Mouse (Mus musculus) midbrain, embryonic 11.5 days (tissue): ENCODE results near the gene Pdlim7. TPM values are rescaled to one million over a fixed set of nuclear protein-coding genes. Genes with fewer than 3 reads are reported as not detected.
A peak's percentile ranks its signal among the peaks of the same experiment; 100 is the strongest.

Source experiments
- ATAC-seq: fragments of 200-750 bp; cut with Nextera tagmentation; 2 replicates; pipeline ENCODE4 v1.8.0; 2017; ENCODE audit warnings: moderate TSS enrichment, moderate library complexity; ENCODE audit not compliant: low FRiP score
- DNase-seq: peaks from one replicate; pipeline ENCODE4 v3.0.0; 2015; ENCODE audit warnings: low spot score; ENCODE audit errors: missing footprints
- H3K27ac ChIP-seq: fragments of 300-500 bp; sonication (generic); 2 replicates; pipeline ENCODE4 v1.5.1; 2014; ENCODE audit warnings: low read depth, low read length
- H3K27me3 ChIP-seq: fragments of 300-500 bp; sonication (generic); 2 replicates; pipeline ENCODE4 v1.6.1; 2014; ENCODE audit warnings: mild to moderate bottlenecking, low read length, moderate library complexity, mixed read lengths; ENCODE audit not compliant: control insufficient read depth, insufficient read depth
- H3K36me3 ChIP-seq: fragments of 300-500 bp; sonication (generic); 2 replicates; pipeline ENCODE4 v1.6.1; 2014; ENCODE audit warnings: mild to moderate bottlenecking, low read length, moderate library complexity, mixed read lengths; ENCODE audit not compliant: control insufficient read depth, insufficient read depth
- H3K4me1 ChIP-seq: fragments of 300-500 bp; sonication (generic); 2 replicates; pipeline ENCODE4 v1.6.1; 2014; ENCODE audit warnings: low read length; ENCODE audit not compliant: control insufficient read depth, insufficient read depth
- H3K4me2 ChIP-seq: fragments of 300-500 bp; sonication (generic); 2 replicates; pipeline ENCODE4 v1.6.1; 2014; ENCODE audit warnings: mild to moderate bottlenecking, moderate library complexity
- H3K4me3 ChIP-seq: fragments of 300-500 bp; sonication (generic); 2 replicates; pipeline ENCODE4 v1.5.1; 2014; ENCODE audit warnings: low read depth, low read length
- H3K9ac ChIP-seq: fragments of 300-500 bp; sonication (generic); 2 replicates; pipeline ENCODE4 v1.6.1; 2014; ENCODE audit warnings: low read length
- H3K9me3 ChIP-seq: fragments of 300-500 bp; sonication (generic); 2 replicates; pipeline ENCODE4 v1.6.1; 2016; ENCODE audit warnings: low read length; ENCODE audit not compliant: control insufficient read depth
- WGBS: fragments of 180-500 bp; shearing (Covaris S2); extraction: QIAGEN DNeasy Blood & Tissue Kit; methylation state at CpG from one replicate; pipeline ENCODE4 v1.1.7; 2014; 5-methylcytosine and 5-hydroxymethylcytosine counted together
- polyA plus RNA-seq: library from polyadenylated mRNA; unstranded; fragments of >200 nt; fragmentation: Nextera tagmentation; extraction: Ambion mirVana; gene quantifications from 2 replicates; pipeline ENCODE4 v1.2.1, GENCODE M21; 2014

The Pdlim7 gene
- polyA plus RNA-seq, 1 experiment from 2014 or later: 140 TPM

GRCm38 (mm10) chr13:55523951-55524600 lies 10.6 kb upstream of the Pdlim7 start:
- Histone ChIP-seq H3K27me3 (no peaks in the 10 kb centered on the region), H3K36me3 (no peaks in the 10 kb centered on the region), H3K27ac (no peak overlapping the region; the same call in 1 of the 2 replicates), H3K9me3 (no peaks in the 10 kb centered on the region), H3K4me2 (no peak overlapping the region), H3K4me1 (no peaks in the 10 kb centered on the region), H3K4me3 (no peak overlapping the region), H3K9ac (no peak overlapping the region)
- no peak for ATAC-seq
- 90% methylated on average over 23 of the region's 23 CpGs for WGBS
- DNase-seq: no peak

DNA sequence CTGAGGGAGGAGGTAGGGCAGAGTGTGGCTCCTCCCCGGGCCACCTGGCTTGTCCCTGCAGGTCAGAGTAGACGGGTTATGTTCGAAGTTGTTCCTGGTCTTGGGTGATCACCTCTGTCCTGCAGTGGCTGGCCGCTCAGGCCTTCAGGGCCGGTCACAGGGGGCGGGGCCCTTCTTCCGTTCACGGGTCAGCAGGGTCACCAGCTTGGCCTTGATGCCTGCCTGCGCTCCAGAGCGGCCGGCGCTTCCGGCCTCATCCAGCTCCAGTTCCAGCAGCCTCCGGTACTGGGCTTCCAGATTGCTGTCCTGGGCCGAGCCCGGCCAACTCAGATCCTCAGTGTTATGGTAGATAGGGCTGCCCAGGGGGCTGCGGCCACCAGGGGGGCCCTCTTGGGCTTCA lies 9.8 kb upstream of the Pdlim7 start:
- ATAC-seq (no peak), DNase-seq (no peak)
- no peak overlapping the region for H3K27ac ChIP-seq
- H3K4me1 ChIP-seq: no peaks in the 10 kb centered on the region
- H3K4me2 ChIP-seq: no peak overlapping the region
- no peaks in the 10 kb centered on the region for H3K27me3 ChIP-seq
- H3K9ac ChIP-seq: no peak overlapping the region
- no peaks in the 10 kb centered on the region for H3K9me3 ChIP-seq
- 59% methylated on average over 17 of the region's 17 CpGs for WGBS
- no peaks in the 10 kb centered on the region for H3K36me3 ChIP-seq
- H3K4me3 ChIP-seq: no peak overlapping the region

GRCm38 (mm10) chr13:55522730-55523129 lies 9.3 kb upstream of the Pdlim7 start:
- no peaks in the 10 kb centered on the region for H3K4me1 ChIP-seq
- H3K4me2 ChIP-seq: no peak overlapping the region
- DNase-seq (no peak), ATAC-seq (no peak)
- H3K27me3 ChIP-seq: no peaks in the 10 kb centered on the region
- H3K4me3 ChIP-seq: no peak overlapping the region
- no peak overlapping the region for H3K27ac ChIP-seq
- H3K9ac ChIP-seq: no peak overlapping the region
- no peaks in the 10 kb centered on the region for H3K36me3 ChIP-seq
- 58% methylated on average over 8 of the region's 8 CpGs for WGBS
- H3K9me3 ChIP-seq: no peaks in the 10 kb centered on the region

DNA sequence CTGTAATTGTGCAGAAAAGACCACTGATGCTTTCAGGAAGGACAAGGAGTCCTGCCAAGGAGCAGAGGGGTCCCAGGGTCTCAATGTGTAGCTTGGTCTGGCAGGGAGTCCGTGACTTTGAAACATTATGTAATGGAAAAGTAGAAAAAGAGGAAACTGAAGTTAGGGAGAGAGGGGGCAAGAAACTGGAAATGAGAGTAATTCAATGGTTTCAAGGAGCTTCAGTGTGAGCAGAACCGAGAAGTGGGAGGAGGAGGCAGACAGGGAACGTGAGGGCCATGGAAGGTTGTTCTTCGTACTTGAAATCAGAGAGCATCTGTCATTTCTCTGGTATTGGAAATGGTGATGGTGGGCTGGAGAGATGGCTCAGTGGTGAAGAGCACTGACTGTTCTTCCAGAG lies 6.1 kb upstream of the Pdlim7 start:
- H3K9me3 ChIP-seq: no peaks in the 10 kb centered on the region
- H3K4me3 ChIP-seq: no peak overlapping the region
- H3K9ac ChIP-seq: no peak overlapping the region
- ATAC-seq (no peak), DNase-seq (no peak)
- no peaks in the 10 kb centered on the region for H3K27me3 ChIP-seq
- no peaks in the 10 kb centered on the region for H3K4me1 ChIP-seq
- no peak overlapping the region for H3K27ac ChIP-seq
- no peak overlapping the region for H3K4me2 ChIP-seq
- H3K36me3 ChIP-seq: no peaks in the 10 kb centered on the region
- WGBS: 82% methylated on average over 4 of the region's 4 CpGs

GRCm38 (mm10) chr13:55516955-55517354 lies 3.5 kb upstream of the Pdlim7 start:
- 5% methylated on average over 5 of the region's 5 CpGs for whole genome bisulfite sequencing
- Histone ChIP-seq H3K9ac (no peak overlapping the region), H3K4me1 (peaks cover 10% of the 10 kb centered on the region), H3K4me2 (no peak overlapping the region), H3K4me3 (no peak overlapping the region), H3K36me3 (no peaks in the 10 kb centered on the region), H3K27ac (no peak overlapping the region), H3K27me3 (no peaks in the 10 kb centered on the region), H3K9me3 (no peaks in the 10 kb centered on the region)
- DNase-seq (peak; percentile 99), ATAC-seq (no peak)

DNA sequence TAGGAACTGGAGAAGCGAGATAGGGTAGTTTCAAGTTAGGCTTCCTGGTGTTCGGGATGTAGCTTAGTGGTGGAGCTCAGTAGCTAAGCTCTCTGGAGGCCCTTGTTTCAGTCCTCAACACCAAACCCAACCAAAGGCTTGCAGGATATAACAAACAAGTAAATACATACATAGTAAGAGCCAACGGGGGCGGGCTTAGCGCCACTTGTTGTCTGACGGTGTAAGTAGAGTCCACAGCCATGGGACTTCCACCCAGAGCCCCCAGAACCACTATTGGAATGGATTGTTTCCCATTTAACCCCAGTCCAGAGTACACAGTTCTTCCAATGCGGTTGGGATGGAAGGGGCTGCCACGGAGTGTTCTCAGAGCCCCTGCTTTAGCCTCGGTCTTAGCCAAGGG lies 352 bp upstream of the Pdlim7 start:
- no peaks in the 10 kb centered on the region for H3K9me3 ChIP-seq
- WGBS: 35% methylated on average over 9 of the region's 9 CpGs
- no peaks in the 10 kb centered on the region for H3K27me3 ChIP-seq
- H3K27ac ChIP-seq: no peak overlapping the region
- H3K4me3 ChIP-seq: peak overlapping the region; percentile 78
- H3K9ac ChIP-seq: peak overlapping the region; percentile 80; the same call in 1 of the 2 replicates
- DNase-seq (no peak), ATAC-seq (no peak)
- H3K4me1 ChIP-seq: peaks cover 27% of the 10 kb centered on the region
- no peaks in the 10 kb centered on the region for H3K36me3 ChIP-seq
- H3K4me2 ChIP-seq: peak overlapping the region; percentile 86

GRCm38 (mm10) chr13:55512379-55513031 lies 971 bp downstream of the Pdlim7 start:
- Histone ChIP-seq H3K36me3 (peaks cover 4% of the 10 kb centered on the region; the same call in 1 of the 2 replicates), H3K27me3 (no peaks in the 10 kb centered on the region), H3K9me3 (no peaks in the 10 kb centered on the region), H3K4me3 (peak overlapping the region; percentile 78), H3K27ac (no peak overlapping the region), H3K4me1 (peaks cover 27% of the 10 kb centered on the region), H3K9ac (peak overlapping the region; percentile 80), H3K4me2 (peak overlapping the region; percentile 86)
- DNase-seq (peak; percentile 92), ATAC-seq (peak; percentile 57)
- WGBS: 5% methylated on average over 24 of the region's 25 CpGs

- peak; percentile 87 for DNase-seq
- H3K36me3 ChIP-seq: peaks cover 9% of the 10 kb centered on the region
- peaks cover 27% of the 10 kb centered on the region for H3K4me1 ChIP-seq
- 30% methylated on average over 5 of the region's 5 CpGs for WGBS
- H3K27me3 ChIP-seq: no peaks in the 10 kb centered on the region
- H3K4me3 ChIP-seq: no peak overlapping the region
- peak overlapping the region; percentile 86 for H3K4me2 ChIP-seq
- no peaks in the 10 kb centered on the region for H3K9me3 ChIP-seq
- peak overlapping the region; percentile 53; the same call in 1 of the 2 replicates for H3K27ac ChIP-seq
- ATAC-seq: no peak
- H3K9ac ChIP-seq: peak overlapping the region; percentile 29; the same call in 1 of the 2 replicates
These were observed 2.0 kb downstream of the Pdlim7 start for GRCm38 (mm10) chr13:55511492-55511861.

DNA sequence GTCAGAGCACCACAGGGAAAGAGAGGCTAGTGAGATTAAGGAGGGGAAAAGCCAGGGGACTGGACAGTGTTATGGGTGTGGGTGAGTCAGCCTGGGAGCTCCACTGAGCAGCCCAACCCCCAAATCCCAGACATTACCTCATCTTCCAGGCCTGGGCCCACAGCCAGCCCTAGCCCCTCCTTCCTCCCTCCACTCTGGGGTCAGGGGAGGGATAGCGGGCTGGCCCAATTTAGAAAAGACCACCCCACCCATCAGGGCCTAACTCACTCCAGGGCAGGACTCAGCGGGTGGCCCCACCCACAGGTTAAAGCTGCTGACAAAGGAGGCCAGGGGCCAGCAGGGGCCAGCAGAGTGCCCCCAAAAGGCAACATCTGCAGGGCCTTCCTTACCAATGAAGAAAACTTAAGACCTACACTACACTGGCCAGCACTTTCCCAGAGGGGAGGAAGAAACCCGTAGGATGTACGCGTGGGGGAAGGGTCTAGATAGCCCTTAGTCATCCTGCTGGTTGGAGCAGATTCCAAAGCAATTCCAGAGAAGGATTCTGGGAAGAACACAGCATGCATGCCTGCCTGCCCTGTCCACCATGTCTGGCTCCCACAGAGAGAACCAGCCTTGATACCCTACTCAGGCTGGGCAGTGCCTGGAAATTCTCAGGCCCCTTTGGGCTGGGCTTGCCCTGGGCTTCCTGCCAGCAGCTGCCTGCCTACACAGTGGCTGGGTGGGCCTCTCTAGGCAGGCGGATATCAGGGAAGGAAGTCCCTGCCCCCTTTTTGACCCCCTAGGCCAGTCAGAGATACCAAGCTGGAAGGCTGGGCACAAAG lies 2.6 kb downstream of the Pdlim7 start:
- no peak overlapping the region for H3K4me3 ChIP-seq
- peak; percentile 92 for DNase-seq
- peak overlapping the region; percentile 29 for H3K9ac ChIP-seq
- H3K4me2 ChIP-seq: peak overlapping the region; percentile 86
- H3K9me3 ChIP-seq: no peaks in the 10 kb centered on the region
- peaks cover 27% of the 10 kb centered on the region for H3K4me1 ChIP-seq
- H3K36me3 ChIP-seq: peaks cover 9% of the 10 kb centered on the region
- peak; percentile 59 for ATAC-seq
- H3K27me3 ChIP-seq: no peaks in the 10 kb centered on the region
- H3K27ac ChIP-seq: peak overlapping the region; percentile 53
- WGBS: 15% methylated on average over 6 of the region's 6 CpGs
